Mouse (Mus musculus): Measurements from ENCODE around the gene Slc4a1. TPM values are rescaled to one million over a fixed set of nuclear protein-coding genes. Genes with fewer than 3 reads are reported as not detected.

The Slc4a1 gene
- polyA plus RNA-seq, 1 experiment from 2014 or later, result 7.2 TPM

GRCm38 (mm10) chr11:102406401-102406800 is 40.4 kb upstream of the Slc4a1 start:
- Histone ChIP-seq H3K27me3 (peaks cover 16% of the 10 kb centered on the region), H3K9me3 (no peaks in the 10 kb centered on the region), H3K4me2 (replicated peaks) (peak overlapping the region; percentile 95), H3K27ac (peak overlapping the region; percentile 90), H3K4me1 (peaks cover 19% of the 10 kb centered on the region), H3K36me3 (peaks cover 33% of the 10 kb centered on the region), H3K9ac (peak overlapping the region; percentile 86), H3K4me3 (peak overlapping the region; percentile 81)
- WGBS, result 4% methylated on average over 3 of the region's 3 CpGs
- no peak for ATAC-seq (ENCODE audit: low FRiP score, low read depth)

- peak overlapping the region; percentile 81 for H3K4me3 ChIP-seq
- peaks cover 33% of the 10 kb centered on the region for H3K36me3 ChIP-seq
- peaks cover 19% of the 10 kb centered on the region for H3K4me1 ChIP-seq
- H3K9me3 ChIP-seq, result no peaks in the 10 kb centered on the region
- no peak overlapping the region for H3K27ac ChIP-seq
- H3K4me2 ChIP-seq (replicated peaks), result peak overlapping the region; percentile 95
- peaks cover 23% of the 10 kb centered on the region for H3K27me3 ChIP-seq
- ATAC-seq (ENCODE audit: low FRiP score, low read depth), result no peak
- WGBS, result 80% methylated on average over 11 of the region's 11 CpGs
- peak overlapping the region; percentile 86; the same call in 1 of the 2 replicates for H3K9ac ChIP-seq
Observed at GRCm38 (mm10) chr11:102405544-102406285, 39.7 kb upstream of the Slc4a1 start.

- Histone ChIP-seq H3K4me2 (replicated peaks) (no peak overlapping the region), H3K9ac (no peak overlapping the region), H3K9me3 (no peaks in the 10 kb centered on the region), H3K4me1 (peaks cover 28% of the 10 kb centered on the region), H3K4me3 (no peak overlapping the region), H3K36me3 (peaks cover 33% of the 10 kb centered on the region), H3K27ac (no peak overlapping the region), H3K27me3 (peaks cover 36% of the 10 kb centered on the region)
- 87% methylated on average over 18 of the region's 18 CpGs for WGBS
- no peak for ATAC-seq (ENCODE audit: low FRiP score, low read depth)
Observed at GRCm38 (mm10) chr11:102404161-102405010, 38.4 kb upstream of the Slc4a1 start.

GRCm38 (mm10) chr11:102403657-102404056 is 37.7 kb upstream of the Slc4a1 start:
- 93% methylated on average over 11 of the region's 11 CpGs for WGBS
- H3K9me3 ChIP-seq, result no peaks in the 10 kb centered on the region
- H3K27me3 ChIP-seq, result peaks cover 44% of the 10 kb centered on the region
- no peak for ATAC-seq (ENCODE audit: low FRiP score, low read depth)
- H3K4me1 ChIP-seq, result peaks cover 29% of the 10 kb centered on the region
- H3K4me2 ChIP-seq (replicated peaks), result no peak overlapping the region
- no peak overlapping the region for H3K9ac ChIP-seq
- peaks cover 33% of the 10 kb centered on the region for H3K36me3 ChIP-seq
- no peak overlapping the region for H3K27ac ChIP-seq
- H3K4me3 ChIP-seq, result no peak overlapping the region

GRCm38 (mm10) chr11:102401898-102402500 is 36.0 kb upstream of the Slc4a1 start:
- H3K4me3 ChIP-seq, result no peak overlapping the region
- WGBS, result 60% methylated on average over 12 of the region's 12 CpGs
- H3K9ac ChIP-seq, result no peak overlapping the region
- no peaks in the 10 kb centered on the region for H3K9me3 ChIP-seq
- ATAC-seq (ENCODE audit: low FRiP score, low read depth), result no peak
- H3K4me2 ChIP-seq (replicated peaks), result no peak overlapping the region
- H3K4me1 ChIP-seq, result peaks cover 29% of the 10 kb centered on the region
- peaks cover 33% of the 10 kb centered on the region for H3K36me3 ChIP-seq
- no peak overlapping the region for H3K27ac ChIP-seq
- peaks cover 60% of the 10 kb centered on the region for H3K27me3 ChIP-seq

GRCm38 (mm10) chr11:102400513-102401084 is 34.6 kb upstream of the Slc4a1 start:
- 22% methylated on average over 12 of the region's 12 CpGs for WGBS

GRCm38 (mm10) chr11:102399610-102400072 is 33.6 kb upstream of the Slc4a1 start:
- H3K4me3 ChIP-seq, result peak overlapping the region; percentile 38
- H3K27ac ChIP-seq, result no peak overlapping the region
- H3K9me3 ChIP-seq, result no peaks in the 10 kb centered on the region
- 2% methylated on average over 34 of the region's 34 CpGs for WGBS
- peaks cover 84% of the 10 kb centered on the region for H3K27me3 ChIP-seq
- peak overlapping the region; percentile 66 for H3K4me2 ChIP-seq (replicated peaks)
- H3K36me3 ChIP-seq, result peaks cover 30% of the 10 kb centered on the region
- peaks cover 10% of the 10 kb centered on the region for H3K4me1 ChIP-seq
- no peak for ATAC-seq (ENCODE audit: low FRiP score, low read depth)
- H3K9ac ChIP-seq, result peak overlapping the region; percentile 57

More at GRCm38 (mm10) chr11:102400513-102401084, 34.6 kb upstream of the Slc4a1 start:
- H3K4me1 ChIP-seq, result peaks cover 17% of the 10 kb centered on the region
- H3K27ac ChIP-seq, result no peak overlapping the region
- no peak overlapping the region for H3K4me2 ChIP-seq (replicated peaks)
- H3K36me3 ChIP-seq, result peaks cover 33% of the 10 kb centered on the region
- peaks cover 74% of the 10 kb centered on the region for H3K27me3 ChIP-seq
- ATAC-seq (ENCODE audit: low FRiP score, low read depth), result no peak
- H3K4me3 ChIP-seq, result no peak overlapping the region
- H3K9me3 ChIP-seq, result no peaks in the 10 kb centered on the region
- no peak overlapping the region for H3K9ac ChIP-seq

GRCm38 (mm10) chr11:102399107-102399506 is 33.1 kb upstream of the Slc4a1 start:
- peaks cover 24% of the 10 kb centered on the region for H3K36me3 ChIP-seq
- no peak overlapping the region for H3K27ac ChIP-seq
- peaks cover 11% of the 10 kb centered on the region for H3K4me1 ChIP-seq
- no peaks in the 10 kb centered on the region for H3K9me3 ChIP-seq
- 15% methylated on average over 15 of the region's 15 CpGs for WGBS
- H3K27me3 ChIP-seq, result peaks cover 89% of the 10 kb centered on the region
- no peak overlapping the region for H3K9ac ChIP-seq
- ATAC-seq (ENCODE audit: low FRiP score, low read depth), result no peak
- peak overlapping the region; percentile 38 for H3K4me3 ChIP-seq
- H3K4me2 ChIP-seq (replicated peaks), result peak overlapping the region; percentile 66

- H3K4me2 ChIP-seq (replicated peaks), result no peak overlapping the region
- WGBS, result 75% methylated on average over 20 of the region's 20 CpGs
- no peak overlapping the region for H3K4me3 ChIP-seq
- no peaks in the 10 kb centered on the region for H3K9me3 ChIP-seq
- ATAC-seq (ENCODE audit: low FRiP score, low read depth), result no peak
- no peak overlapping the region for H3K27ac ChIP-seq
- H3K9ac ChIP-seq, result no peak overlapping the region
- H3K36me3 ChIP-seq, result peaks cover 15% of the 10 kb centered on the region
- H3K27me3 ChIP-seq, result peaks cover 91% of the 10 kb centered on the region
- peaks cover 19% of the 10 kb centered on the region for H3K4me1 ChIP-seq
Observed at GRCm38 (mm10) chr11:102398007-102398825, 32.2 kb upstream of the Slc4a1 start.

- Histone ChIP-seq H3K27me3 (peaks cover 85% of the 10 kb centered on the region), H3K4me2 (replicated peaks) (no peak overlapping the region), H3K4me1 (peaks cover 26% of the 10 kb centered on the region), H3K36me3 (0 out of 2 replicates have a peak, but pooled peaks cover under 1% of the 10 kb centered on the region), H3K27ac (no peak overlapping the region), H3K9ac (no peak overlapping the region), H3K9me3 (no peaks in the 10 kb centered on the region), H3K4me3 (no peak overlapping the region)
- no peak for ATAC-seq (ENCODE audit: low FRiP score, low read depth)
- WGBS, result 78% methylated on average over 7 of the region's 7 CpGs
Observed at GRCm38 (mm10) chr11:102396671-102397141, 30.7 kb upstream of the Slc4a1 start.

GRCm38 (mm10) chr11:102396263-102396662 is 30.3 kb upstream of the Slc4a1 start:
- Histone ChIP-seq H3K9me3 (no peaks in the 10 kb centered on the region), H3K36me3 (no peaks in the 10 kb centered on the region), H3K27me3 (peaks cover 80% of the 10 kb centered on the region), H3K4me2 (replicated peaks) (no peak overlapping the region), H3K4me3 (no peak overlapping the region), H3K27ac (no peak overlapping the region), H3K9ac (no peak overlapping the region), H3K4me1 (peaks cover 26% of the 10 kb centered on the region)
- 56% methylated on average over 6 of the region's 6 CpGs for WGBS
- ATAC-seq (ENCODE audit: low FRiP score, low read depth), result no peak
